Comparison of ENCODE assay signal across 8 mouse cellular contexts in genomic region chr7:16287016-16287415, GRCm38 (mm10). TPM values are rescaled to one million over a fixed set of nuclear protein-coding genes. Genes with fewer than 3 reads are reported as not detected.
DNase-seq lines count a peak whose midpoint lies in the region; ATAC-seq and TF ChIP-seq lines count a peak whose summit lies in the region.

No protein-coding gene starts in this region.

- DNase-seq in kidney, adult 2 months, result no peak
- DNase-seq in kidney, adult 8-10 months, result no peak
- no peak for DNase-seq in midbrain, embryonic 14.5 days
- no peak for DNase-seq in embryo, embryonic 10.5 days (ENCODE audit: low spot score)
- no peak for DNase-seq in thymus, adult 2 months

- no peaks in the 10 kb centered on the region for H3K36me3 ChIP-seq in kidney, adult 2 months (ENCODE audit: control insufficient read depth, insufficient read depth, low read length)
- peaks cover 23% of the 10 kb centered on the region for H3K36me3 ChIP-seq in hindbrain, embryonic 13.5 days
- peaks cover 19% of the 10 kb centered on the region for H3K36me3 ChIP-seq in midbrain, embryonic 14.5 days (ENCODE audit: control insufficient read depth, insufficient read depth, low read length)
- peaks cover 17% of the 10 kb centered on the region for H3K36me3 ChIP-seq in thymus, adult 2 months (ENCODE audit: control insufficient read depth, insufficient read depth, low read length)

- H3K4me2 ChIP-seq in hindbrain, embryonic 13.5 days, result peak overlapping the region; percentile 53
- H3K4me2 ChIP-seq in midbrain, embryonic 14.5 days (ENCODE audit: low read length), result peak overlapping the region; percentile 51

- ATAC-seq in hindbrain, embryonic 13.5 days (ENCODE audit: low FRiP score), result no peak
- no peak for ATAC-seq in midbrain, embryonic 14.5 days (ENCODE audit: low FRiP score, low TSS enrichment)
- ATAC-seq in monocyte, adult 5-6 weeks (replicated peaks; ENCODE audit: insufficient number of reproducible peaks, low FRiP score, low TSS enrichment, poor library complexity, severe bottlenecking), result no peak

- peak overlapping the region; percentile 83; the same call in 1 of the 2 replicates for H3K27ac ChIP-seq in kidney, adult 2 months (ENCODE audit: insufficient read depth, low read depth, low read length)
- peak overlapping the region; percentile 94; the same call in 1 of the 2 replicates for H3K27ac ChIP-seq in bone marrow, adult 2 months (ENCODE audit: control insufficient read depth, insufficient read depth, low read depth, low read length, poor library complexity)
- peak overlapping the region; percentile 96 for H3K27ac ChIP-seq in hindbrain, embryonic 13.5 days
- peak overlapping the region; percentile 95; the same call in 1 of the 2 replicates for H3K27ac ChIP-seq in midbrain, embryonic 14.5 days (replicated peaks; ENCODE audit: low read depth, low read length)
- no peak overlapping the region for H3K27ac ChIP-seq in thymus, adult 2 months (ENCODE audit: control insufficient read depth, insufficient read depth, low read length)

- H3K9ac ChIP-seq in hindbrain, embryonic 13.5 days, result peak overlapping the region; percentile 74
- peak overlapping the region; percentile 65 for H3K9ac ChIP-seq in midbrain, embryonic 14.5 days (replicated peaks; ENCODE audit: low read length)

- H3K4me1 ChIP-seq in kidney, adult 2 months (ENCODE audit: control insufficient read depth, insufficient read depth, low read length), result no peaks in the 10 kb centered on the region
- no peaks in the 10 kb centered on the region for H3K4me1 ChIP-seq in bone marrow, adult 2 months (ENCODE audit: control insufficient read depth, insufficient read depth, low read length)
- H3K4me1 ChIP-seq in hindbrain, embryonic 13.5 days (replicated peaks), result peaks cover 10% of the 10 kb centered on the region
- H3K4me1 ChIP-seq in midbrain, embryonic 14.5 days (ENCODE audit: control insufficient read depth, insufficient read depth, low read length), result no peaks in the 10 kb centered on the region
- H3K4me1 ChIP-seq in thymus, adult 2 months (replicated peaks; ENCODE audit: control insufficient read depth, insufficient read depth, low read length), result peaks cover 12% of the 10 kb centered on the region

- peak overlapping the region; percentile 36 for H3K4me3 ChIP-seq in kidney, adult 2 months (ENCODE audit: insufficient read depth, low read depth, low read length)
- peak overlapping the region; percentile 64 for H3K4me3 ChIP-seq in bone marrow, adult 2 months (replicated peaks; ENCODE audit: control insufficient read depth, low read depth, low read length)
- peak overlapping the region; percentile 65 for H3K4me3 ChIP-seq in hindbrain, embryonic 13.5 days
- peak overlapping the region; percentile 67 for H3K4me3 ChIP-seq in midbrain, embryonic 14.5 days (replicated peaks; ENCODE audit: low read depth, low read length)
- H3K4me3 ChIP-seq in thymus, adult 2 months (ENCODE audit: control insufficient read depth, insufficient read depth, low read length), result no peak overlapping the region

- H3K9me3 ChIP-seq in hindbrain, embryonic 13.5 days, result no peaks in the 10 kb centered on the region
- no peaks in the 10 kb centered on the region for H3K9me3 ChIP-seq in midbrain, embryonic 14.5 days (ENCODE audit: control insufficient read depth, low read length)

- TF ChIP-seq POLR2A in kidney, adult 2 months (IDR thresholded peaks at IDR 0.05; ENCODE audit: low read depth, low read length), result no peak
- no peak for TF ChIP-seq POLR2A in bone marrow, adult 2 months (IDR thresholded peaks at IDR 0.05; ENCODE audit: borderline replicate concordance, control insufficient read depth, low read depth, low read length)
- no peak for TF ChIP-seq POLR2A in thymus, adult 2 months (IDR thresholded peaks at IDR 0.05; ENCODE audit: control insufficient read depth, extremely low read depth, insufficient read depth, low read length, poor library complexity)

- no peaks in the 10 kb centered on the region for H3K27me3 ChIP-seq in kidney, adult 2 months (replicated peaks; ENCODE audit: control insufficient read depth, insufficient read depth, low read length)
- no peaks in the 10 kb centered on the region for H3K27me3 ChIP-seq in hindbrain, embryonic 13.5 days
- H3K27me3 ChIP-seq in midbrain, embryonic 14.5 days (ENCODE audit: control insufficient read depth, insufficient read depth, low read length), result no peaks in the 10 kb centered on the region
- H3K27me3 ChIP-seq in thymus, adult 2 months (ENCODE audit: control insufficient read depth, insufficient read depth, low read length), result no peaks in the 10 kb centered on the region

- WGBS in kidney, adult 2 months, result 66% methylated on average over 2 of the region's 2 CpGs
- 51% methylated on average over 2 of the region's 2 CpGs for WGBS in bone marrow, adult 2 months
- 83% methylated on average over 2 of the region's 2 CpGs for WGBS in hindbrain, embryonic 13.5 days
- WGBS in midbrain, embryonic 14.5 days, result 82% methylated on average over 2 of the region's 2 CpGs
- WGBS in thymus, adult 2 months, result 69% methylated on average over 2 of the region's 2 CpGs

- no peak for TF ChIP-seq CTCF in kidney, adult 2 months (conservative IDR thresholded peaks at IDR 0.05; ENCODE audit: insufficient read depth, insufficient read length, low read depth, low read length)
- TF ChIP-seq CTCF in bone marrow, adult 2 months (IDR thresholded peaks at IDR 0.05; ENCODE audit: control insufficient read depth, insufficient read depth, low read length), result no peak
- TF ChIP-seq CTCF in thymus, adult 2 months (IDR thresholded peaks at IDR 0.05; ENCODE audit: borderline replicate concordance, control insufficient read depth, extremely low read depth, insufficient read depth, low read length, poor library complexity), result no peak

RNA-seq across cellular contexts. Expression of gene Ccdc9, which starts 0.4 kb away (rescaled TPM):
- 23.3 and 24.3 TPM in 2 replicates for polyA plus RNA-seq in kidney, adult 2 months (2012; rRNA removed)
- polyA plus RNA-seq in bone marrow, adult 2 months (2011; ENCODE audit: insufficient read depth, insufficient read length, low replicate concordance, missing spikeins), result 108 and 194 TPM in 2 replicates
- polyA plus RNA-seq in hindbrain, embryonic 13.5 days (2015; fragmentation: Nextera tagmentation; extraction: Ambion mirVana), result 23.9 and 27.9 TPM in 2 replicates
- 17.6 and 24.1 TPM in 2 replicates for polyA plus RNA-seq in midbrain, embryonic 14.5 days (2014; fragmentation: Nextera tagmentation; extraction: Ambion mirVana)
- polyA plus RNA-seq in thymus, adult 2 months (2012; rRNA removed), result 39.4 and 43.0 TPM in 2 replicates
- total RNA-seq in monocyte, adult 5-6 weeks (2017), result 231 to 284 TPM (median 256 TPM) in 3 replicates

RNA-seq across cellular contexts. Expression of gene Inafm1, which starts 13.6 kb away (rescaled TPM):
- 23.1 and 30.7 TPM in 2 replicates for polyA plus RNA-seq in kidney, adult 2 months (2012; rRNA removed)
- 19.8 and 23.6 TPM in 2 replicates for polyA plus RNA-seq in bone marrow, adult 2 months (2011; ENCODE audit: insufficient read depth, insufficient read length, low replicate concordance, missing spikeins)
- 33.4 and 33.8 TPM in 2 replicates for polyA plus RNA-seq in hindbrain, embryonic 13.5 days (2015; fragmentation: Nextera tagmentation; extraction: Ambion mirVana)
- polyA plus RNA-seq in midbrain, embryonic 14.5 days (2014; fragmentation: Nextera tagmentation; extraction: Ambion mirVana), result 36.4 and 44.7 TPM in 2 replicates
- 44.7 and 62.2 TPM in 2 replicates for polyA plus RNA-seq in thymus, adult 2 months (2012; rRNA removed)
- 9.4 to 16.4 TPM (median 12.3 TPM) in 3 replicates for total RNA-seq in monocyte, adult 5-6 weeks (2017)

RNA-seq across cellular contexts. Expression of gene Bbc3, which starts 21.2 kb away (rescaled TPM):
- polyA plus RNA-seq in kidney, adult 2 months (2012; rRNA removed), result 5.1 and 5.2 TPM in 2 replicates
- 4.4 and 9.2 TPM in 2 replicates for polyA plus RNA-seq in bone marrow, adult 2 months (2011; ENCODE audit: insufficient read depth, insufficient read length, low replicate concordance, missing spikeins)
- 24.0 and 24.2 TPM in 2 replicates for polyA plus RNA-seq in hindbrain, embryonic 13.5 days (2015; fragmentation: Nextera tagmentation; extraction: Ambion mirVana)
- 16.8 and 24.8 TPM in 2 replicates for polyA plus RNA-seq in midbrain, embryonic 14.5 days (2014; fragmentation: Nextera tagmentation; extraction: Ambion mirVana)
- 49.8 and 84.9 TPM in 2 replicates for polyA plus RNA-seq in thymus, adult 2 months (2012; rRNA removed)
- total RNA-seq in monocyte, adult 5-6 weeks (2017), result 26.4 to 30.9 TPM (median 30.1 TPM) in 3 replicates

RNA-seq across cellular contexts. Expression of gene C5ar1, which starts 27.7 kb away (rescaled TPM):
- polyA plus RNA-seq in kidney, adult 2 months (2012; rRNA removed), result 3.4 and 4.2 TPM in 2 replicates
- polyA plus RNA-seq in bone marrow, adult 2 months (2011; ENCODE audit: insufficient read depth, insufficient read length, low replicate concordance, missing spikeins), result 9.0 and 17.2 TPM in 2 replicates
- polyA plus RNA-seq in hindbrain, embryonic 13.5 days (2015; fragmentation: Nextera tagmentation; extraction: Ambion mirVana), result 1.7 and 2.3 TPM in 2 replicates
- polyA plus RNA-seq in midbrain, embryonic 14.5 days (2014; fragmentation: Nextera tagmentation; extraction: Ambion mirVana), result 0.11 and 1.6 TPM in 2 replicates
- 3.2 and 4.1 TPM in 2 replicates for polyA plus RNA-seq in thymus, adult 2 months (2012; rRNA removed)
- total RNA-seq in monocyte, adult 5-6 weeks (2017), result 11.2 to 17.0 TPM (median 13.7 TPM) in 3 replicates

RNA-seq across cellular contexts. Expression of gene C5ar2, which starts 43.1 kb away (rescaled TPM):
- 0.34 and 0.39 TPM in 2 replicates for polyA plus RNA-seq in kidney, adult 2 months (2012; rRNA removed)
- 4.2 TPM in 2 replicates for polyA plus RNA-seq in bone marrow, adult 2 months (2011; ENCODE audit: insufficient read depth, insufficient read length, low replicate concordance, missing spikeins)
- polyA plus RNA-seq in hindbrain, embryonic 13.5 days (2015; fragmentation: Nextera tagmentation; extraction: Ambion mirVana), result 0.08 and 0.14 TPM in 2 replicates
- not detected in 2 replicates for polyA plus RNA-seq in midbrain, embryonic 14.5 days (2014; fragmentation: Nextera tagmentation; extraction: Ambion mirVana)
- polyA plus RNA-seq in thymus, adult 2 months (2012; rRNA removed), result 0.26 and 0.46 TPM in 2 replicates
- total RNA-seq in monocyte, adult 5-6 weeks (2017), result 2.9 to 8.0 TPM (median 7.0 TPM) in 3 replicates
